Mouse (Mus musculus) bone marrow, adult 2 months (tissue): ENCODE results near the gene Cavin3.

Source experiments
- CTCF ChIP-seq: fragments of 200-500 bp; IDR thresholded peaks from 2 replicates; pipeline ENCODE4 v1.5.1; 2011; ENCODE audit warnings: low read length, control low read depth; ENCODE audit not compliant: control insufficient read depth, insufficient read depth
- POLR2A ChIP-seq: fragments of 200-500 bp; IDR thresholded peaks from 2 replicates; pipeline ENCODE4 v1.6.1; 2011; ENCODE audit warnings: low read depth, mild to moderate bottlenecking, control low read depth, low read length, borderline replicate concordance; ENCODE audit not compliant: control insufficient read depth

DNA sequence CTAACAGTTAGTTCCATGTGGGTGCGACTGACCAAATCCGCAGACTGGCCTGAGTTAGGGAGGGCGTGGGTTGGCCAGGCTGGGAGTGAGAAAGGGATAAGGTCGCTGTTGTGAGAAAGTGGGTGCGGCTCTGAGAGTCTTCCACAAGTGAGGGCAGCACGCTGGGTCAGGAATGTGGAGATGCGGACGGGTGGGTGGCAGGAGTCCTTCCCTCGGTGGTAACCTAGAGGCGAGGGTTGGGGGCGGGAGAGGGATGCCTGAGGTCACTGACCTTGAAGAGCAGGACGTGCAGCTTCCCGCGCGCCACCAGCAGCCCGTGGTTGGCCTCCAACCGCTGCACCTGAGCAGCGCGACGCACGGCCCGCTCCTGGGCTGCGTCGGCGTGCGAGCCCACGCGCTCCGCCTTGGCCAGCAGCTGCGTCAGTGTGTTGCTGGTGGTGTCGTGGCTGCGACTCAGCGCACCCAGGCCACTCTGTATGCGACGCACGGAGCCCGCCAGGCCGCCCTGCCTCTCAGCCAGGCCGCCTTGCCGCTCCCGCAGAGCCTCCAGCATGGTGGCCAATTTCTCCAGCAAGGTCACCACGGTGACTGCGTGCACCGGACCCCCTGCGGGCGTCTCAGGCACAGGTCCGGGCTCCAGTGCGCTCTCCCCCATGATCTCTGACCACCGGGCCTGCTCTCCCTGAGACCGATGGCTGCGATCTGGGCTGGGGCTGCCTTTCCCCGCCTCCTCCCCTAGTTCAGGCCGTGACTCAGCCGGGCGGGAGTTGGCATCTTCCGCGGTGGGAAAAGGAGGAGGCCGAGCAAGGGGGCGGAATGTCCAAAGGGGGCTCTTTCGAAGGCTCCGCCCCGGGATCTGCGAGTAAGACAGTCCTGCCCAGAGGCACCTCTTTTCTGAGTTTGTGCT is at the start of gene Cavin3:
- TF ChIP-seq CTCF (no peak), POLR2A (no peak)
